Mouse (Mus musculus) E14TG2a.4 (cell line): ENCODE measurements around the gene Tet1.
A peak's percentile ranks its signal among the peaks of the same experiment; 100 is the strongest.

Source experiments
- H3K27me3 ChIP-seq: 2 replicates; pipeline ENCODE4 v1.6.1; 2014; ENCODE audit warnings: low read length, control low read depth; ENCODE audit not compliant: insufficient read depth
- H3K36me3 ChIP-seq: 2 replicates; pipeline ENCODE4 v1.6.1; 2014; ENCODE audit warnings: low read length, control low read depth; ENCODE audit not compliant: insufficient read depth
- H3K4me1 ChIP-seq: replicated peaks from 2 replicates; pipeline ENCODE4 v1.6.1; 2014; ENCODE audit warnings: low read depth, low read length, control low read depth
- H3K4me3 ChIP-seq: replicated peaks from 2 replicates; pipeline ENCODE4 v1.5.1; 2014; ENCODE audit warnings: mild to moderate bottlenecking, low read length
- H3K9me3 ChIP-seq: 2 replicates; pipeline ENCODE4 v1.6.1; 2014; ENCODE audit warnings: low read length, control low read depth
- CTCF ChIP-seq: conservative IDR thresholded peaks from 2 replicates; pipeline ENCODE4 v1.5.1; 2014; ENCODE audit warnings: low read length
- NANOG ChIP-seq: IDR thresholded peaks from 2 replicates; pipeline ENCODE4 v1.6.1; 2014; ENCODE audit warnings: borderline replicate concordance, low read length, mixed read lengths
- POU5F1 ChIP-seq: IDR thresholded peaks from 2 replicates; pipeline ENCODE4 v1.6.1; 2014; ENCODE audit warnings: low read length, borderline replicate concordance

Tet1 gene

GRCm38 (mm10) chr10:62918985-62919384, 10.2 kb upstream of the Tet1 start:
- no peak for TF ChIP-seq POU5F1
- TF ChIP-seq NANOG: no peak
- no peak for TF ChIP-seq CTCF
- H3K9me3 ChIP-seq: no peaks in the 10 kb centered on the region
- no peak overlapping the region for H3K4me3 ChIP-seq
- H3K36me3 ChIP-seq: no peaks in the 10 kb centered on the region
- H3K27me3 ChIP-seq: no peaks in the 10 kb centered on the region
- peaks cover 23% of the 10 kb centered on the region for H3K4me1 ChIP-seq

- Histone ChIP-seq H3K9me3 (peaks cover 7% of the 10 kb centered on the region; the same call in 1 of the 2 replicates), H3K4me3 (no peak overlapping the region)
- TF ChIP-seq POU5F1 (no peak), CTCF (no peak), NANOG (no peak)
Measured at GRCm38 (mm10) chr10:62911120-62911519, 2.3 kb upstream of the Tet1 start.

GRCm38 (mm10) chr10:62906336-62906735, 2.5 kb downstream of the Tet1 start:
- TF ChIP-seq NANOG (no peak), POU5F1 (no peak), CTCF (no peak)
- Histone ChIP-seq H3K9me3 (peaks cover 4% of the 10 kb centered on the region; the same call in 1 of the 2 replicates), H3K36me3 (no peaks in the 10 kb centered on the region), H3K4me1 (peaks cover 52% of the 10 kb centered on the region), H3K27me3 (no peaks in the 10 kb centered on the region), H3K4me3 (peak overlapping the region; percentile 11; the same call in 1 of the 2 replicates)

More at GRCm38 (mm10) chr10:62911120-62911519, 2.3 kb upstream of the Tet1 start:
- H3K36me3 ChIP-seq: no peaks in the 10 kb centered on the region
- peaks cover 21% of the 10 kb centered on the region for H3K4me1 ChIP-seq
- H3K27me3 ChIP-seq: no peaks in the 10 kb centered on the region

- peaks cover 64% of the 10 kb centered on the region for H3K4me1 ChIP-seq
- no peaks in the 10 kb centered on the region for H3K36me3 ChIP-seq
Measured at GRCm38 (mm10) chr10:62902829-62903228, 6.0 kb downstream of the Tet1 start.

GRCm38 (mm10) chr10:62901826-62902225, 7.0 kb downstream of the Tet1 start:
- Histone ChIP-seq H3K4me1 (peaks cover 66% of the 10 kb centered on the region), H3K36me3 (no peaks in the 10 kb centered on the region), H3K4me3 (peak overlapping the region; percentile 67), H3K27me3 (no peaks in the 10 kb centered on the region), H3K9me3 (no peaks in the 10 kb centered on the region)
- TF ChIP-seq POU5F1: no peak
- TF ChIP-seq CTCF: no peak
- no peak for TF ChIP-seq NANOG

More at GRCm38 (mm10) chr10:62902829-62903228, 6.0 kb downstream of the Tet1 start:
- TF ChIP-seq POU5F1 (no peak), CTCF (no peak), NANOG (no peak)
- Histone ChIP-seq H3K9me3 (peaks cover 1% of the 10 kb centered on the region; the same call in 1 of the 2 replicates), H3K27me3 (no peaks in the 10 kb centered on the region), H3K4me3 (peak overlapping the region; percentile 58)

GRCm38 (mm10) chr10:62900144-62900543, 8.7 kb downstream of the Tet1 start:
- Histone ChIP-seq H3K27me3 (no peaks in the 10 kb centered on the region), H3K36me3 (peaks cover 7% of the 10 kb centered on the region; the same call in 1 of the 2 replicates), H3K4me1 (peaks cover 72% of the 10 kb centered on the region), H3K4me3 (peak overlapping the region; percentile 7; the same call in 1 of the 2 replicates), H3K9me3 (no peaks in the 10 kb centered on the region)
- no peak for TF ChIP-seq CTCF
- TF ChIP-seq NANOG: no peak
- TF ChIP-seq POU5F1: no peak

GRCm38 (mm10) chr10:62898061-62898460, 10.7 kb downstream of the Tet1 start:
- H3K36me3 ChIP-seq: peaks cover 13% of the 10 kb centered on the region
- TF ChIP-seq NANOG (no peak), POU5F1 (no peak), CTCF (no peak)
- peak overlapping the region; percentile 95 for H3K4me3 ChIP-seq
- H3K4me1 ChIP-seq: peaks cover 79% of the 10 kb centered on the region
- no peaks in the 10 kb centered on the region for H3K9me3 ChIP-seq
- H3K27me3 ChIP-seq: no peaks in the 10 kb centered on the region

GRCm38 (mm10) chr10:62897437-62897836, 11.4 kb downstream of the Tet1 start:
- H3K36me3 ChIP-seq: peaks cover 13% of the 10 kb centered on the region
- H3K27me3 ChIP-seq: no peaks in the 10 kb centered on the region
- TF ChIP-seq CTCF (no peak), POU5F1 (no peak), NANOG (no peak)
- peak overlapping the region; percentile 95 for H3K4me3 ChIP-seq
- peaks cover 73% of the 10 kb centered on the region for H3K4me1 ChIP-seq
- no peaks in the 10 kb centered on the region for H3K9me3 ChIP-seq

GRCm38 (mm10) chr10:62896774-62897173, 12.0 kb downstream of the Tet1 start:
- peaks cover 14% of the 10 kb centered on the region for H3K36me3 ChIP-seq
- H3K27me3 ChIP-seq: no peaks in the 10 kb centered on the region
- H3K4me3 ChIP-seq: peak overlapping the region; percentile 95
- peaks cover 66% of the 10 kb centered on the region for H3K4me1 ChIP-seq
- no peaks in the 10 kb centered on the region for H3K9me3 ChIP-seq
- TF ChIP-seq POU5F1 (no peak), CTCF (peak; percentile 6; the same call in 1 of the 2 replicates), NANOG (peak; percentile 78; the same call in 1 of the 2 replicates)
